Mouse (Mus musculus): ENCODE data around the gene Arhgap18. TPM values are rescaled to one million over a fixed set of nuclear protein-coding genes. Genes with fewer than 3 reads are reported as not detected.

Arhgap18 gene
- polyA plus RNA-seq, 1 experiment, result not detected

DNA sequence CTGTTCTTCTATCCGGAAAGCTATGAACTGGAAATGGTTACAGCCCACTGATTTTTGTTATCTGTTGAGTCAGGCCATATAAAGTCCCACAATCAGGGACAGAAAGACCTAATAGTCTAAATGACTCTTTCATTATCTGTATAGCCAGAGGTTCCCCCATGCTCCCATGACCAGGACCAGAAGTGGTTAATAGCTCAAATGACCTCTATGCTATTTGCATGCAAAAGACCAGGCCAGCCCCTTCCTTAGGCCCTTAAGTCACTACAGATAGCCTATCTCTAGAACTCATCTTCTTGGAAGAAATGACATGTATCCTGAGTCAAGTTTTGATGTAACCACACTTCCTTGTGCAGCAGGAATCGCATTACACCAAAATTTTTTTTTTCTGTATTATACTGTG lies 4.0 kb downstream of the Arhgap18 start:
- Histone ChIP-seq H3K4me3 (ENCODE audit: insufficient read depth, low read depth, low read length) (no peak overlapping the region), H3K4me1 (ENCODE audit: control insufficient read depth, insufficient read depth, low read length) (no peaks in the 10 kb centered on the region), H3K27ac (ENCODE audit: insufficient read depth, low read depth, low read length) (no peak overlapping the region)
- no peak for TF ChIP-seq POLR2A (IDR thresholded peaks at IDR 0.05; ENCODE audit: insufficient read depth, low read depth, low read length)
- no peak for TF ChIP-seq CTCF (IDR thresholded peaks at IDR 0.05; ENCODE audit: insufficient read depth, low read depth, low read length)
- 98% methylated on average over 2 of the region's 2 CpGs for WGBS

DNA sequence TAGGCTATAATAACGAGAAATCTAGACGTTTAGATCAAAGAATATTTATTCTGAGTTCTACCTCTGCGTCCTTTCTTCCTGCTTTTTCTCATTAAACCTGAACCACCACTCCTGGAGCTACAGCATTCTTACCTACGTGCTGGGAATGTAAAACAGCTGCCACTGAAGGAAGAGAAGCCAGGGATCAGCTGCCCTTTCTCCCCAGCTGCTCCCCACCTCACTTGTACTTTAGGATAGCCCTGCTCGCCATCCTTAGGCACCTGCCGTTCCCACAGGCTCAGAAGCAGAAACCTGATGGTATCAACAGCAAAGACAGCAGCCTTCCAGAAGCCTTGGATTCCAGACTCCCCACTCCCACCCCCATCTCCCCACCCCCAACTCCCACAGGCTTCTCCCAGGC lies 6.2 kb downstream of the Arhgap18 start:
- H3K27ac ChIP-seq (ENCODE audit: insufficient read depth, low read depth, low read length), result no peak overlapping the region
- no peak for TF ChIP-seq CTCF (IDR thresholded peaks at IDR 0.05; ENCODE audit: insufficient read depth, low read depth, low read length)
- TF ChIP-seq POLR2A (IDR thresholded peaks at IDR 0.05; ENCODE audit: insufficient read depth, low read depth, low read length), result no peak
- H3K4me1 ChIP-seq (ENCODE audit: control insufficient read depth, insufficient read depth, low read length), result no peaks in the 10 kb centered on the region
- WGBS, result 69% methylated on average over 6 of the region's 6 CpGs
- H3K4me3 ChIP-seq (ENCODE audit: insufficient read depth, low read depth, low read length), result no peak overlapping the region

DNA sequence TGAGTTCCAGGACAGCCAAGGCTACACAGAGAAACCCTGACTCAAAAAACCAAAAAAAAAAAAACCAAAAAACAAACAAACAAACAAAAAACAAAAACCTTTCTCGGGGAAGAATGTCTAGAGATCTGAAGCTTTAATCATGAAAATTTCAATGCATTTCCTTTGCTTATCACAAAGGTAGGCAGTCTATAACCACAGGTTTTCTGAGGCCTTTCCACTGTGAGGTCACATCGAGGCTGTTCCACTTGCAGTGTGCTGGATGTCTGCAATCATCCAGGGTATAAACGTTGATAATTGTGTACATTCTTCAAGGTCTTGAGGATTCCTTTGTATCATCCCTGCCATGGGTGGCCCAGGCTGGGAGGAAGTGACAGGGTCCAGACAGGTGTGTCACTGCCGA lies 7.9 kb downstream of the Arhgap18 start:
- Histone ChIP-seq H3K27ac (ENCODE audit: insufficient read depth, low read depth, low read length) (no peak overlapping the region), H3K4me1 (ENCODE audit: control insufficient read depth, insufficient read depth, low read length) (no peaks in the 10 kb centered on the region), H3K4me3 (ENCODE audit: insufficient read depth, low read depth, low read length) (no peak overlapping the region)
- TF ChIP-seq POLR2A (IDR thresholded peaks at IDR 0.05; ENCODE audit: insufficient read depth, low read depth, low read length), result no peak
- no peak for TF ChIP-seq CTCF (IDR thresholded peaks at IDR 0.05; ENCODE audit: insufficient read depth, low read depth, low read length)
- WGBS, result 87% methylated on average over 4 of the region's 4 CpGs

DNA sequence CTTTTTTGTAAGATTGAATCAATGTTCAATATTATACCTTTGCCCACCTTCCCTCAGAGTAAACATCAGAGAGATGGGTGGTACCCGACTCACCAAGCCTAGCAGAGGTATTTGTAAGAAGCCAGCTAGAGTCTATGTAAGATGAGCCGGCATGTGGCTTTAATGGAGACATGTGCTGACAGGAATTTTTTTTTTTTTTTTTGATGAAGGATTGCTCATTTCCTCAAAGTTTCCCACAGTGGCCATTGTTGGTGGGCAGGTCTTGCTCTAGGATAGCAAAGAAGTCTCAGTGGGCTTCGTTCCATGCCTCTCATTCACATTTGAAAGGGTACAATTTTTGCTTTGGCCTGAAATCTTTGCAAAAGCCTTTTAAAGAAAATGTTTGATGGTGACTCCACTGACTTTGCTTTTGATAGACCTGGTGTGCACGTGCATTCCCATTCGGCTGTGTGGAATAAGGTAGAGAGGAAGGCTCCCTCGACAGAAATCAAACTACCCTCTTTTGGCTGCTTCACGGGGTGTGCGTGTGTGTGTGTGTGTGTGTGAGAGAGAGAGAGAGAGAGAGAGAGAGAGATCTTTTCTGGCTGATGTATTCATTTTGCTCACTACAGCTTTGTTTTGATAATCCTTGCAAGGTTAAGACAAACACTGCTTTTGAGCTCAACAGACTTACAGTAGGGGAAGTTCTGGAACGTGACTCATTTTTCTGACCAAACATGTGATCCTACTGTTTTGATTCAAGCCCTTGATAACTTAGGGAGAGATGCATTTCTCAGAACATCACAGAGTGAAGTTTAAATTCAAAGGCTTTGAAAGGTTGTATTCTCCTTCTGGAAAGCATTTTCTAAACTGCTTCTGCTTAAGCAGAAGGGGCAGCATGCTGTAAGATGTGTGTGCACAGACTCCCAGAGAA lies 9.0 kb downstream of the Arhgap18 start:
- H3K4me3 ChIP-seq (ENCODE audit: insufficient read depth, low read depth, low read length), result no peak overlapping the region
- TF ChIP-seq CTCF (IDR thresholded peaks at IDR 0.05; ENCODE audit: insufficient read depth, low read depth, low read length), result no peak
- H3K27ac ChIP-seq (ENCODE audit: insufficient read depth, low read depth, low read length), result no peak overlapping the region
- WGBS, result 67% methylated on average over 9 of the region's 9 CpGs
- H3K4me1 ChIP-seq (ENCODE audit: control insufficient read depth, insufficient read depth, low read length), result no peaks in the 10 kb centered on the region

DNA sequence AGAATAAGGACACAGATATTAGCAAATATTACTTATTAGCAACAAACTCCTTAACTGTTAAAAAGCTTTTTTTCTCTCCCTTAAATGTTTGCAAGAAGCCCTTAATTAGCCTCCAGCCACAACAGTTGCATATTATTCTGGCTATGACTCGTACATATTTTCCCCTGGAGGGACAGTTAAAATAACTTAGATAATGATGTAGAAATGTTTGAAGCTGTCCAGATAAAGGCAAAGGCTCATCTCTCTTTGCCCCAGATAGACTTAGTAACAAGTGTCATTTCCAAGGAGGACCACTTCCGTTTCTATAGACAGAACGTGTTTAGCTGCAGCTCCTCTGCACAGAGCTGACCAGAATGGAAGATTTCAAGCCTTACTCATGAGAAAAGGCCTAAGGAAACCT lies 14.0 kb downstream of the Arhgap18 start:
- H3K4me1 ChIP-seq (ENCODE audit: control insufficient read depth, insufficient read depth, low read length), result no peaks in the 10 kb centered on the region
- no peak overlapping the region for H3K27ac ChIP-seq (ENCODE audit: insufficient read depth, low read depth, low read length)
- TF ChIP-seq POLR2A (IDR thresholded peaks at IDR 0.05; ENCODE audit: insufficient read depth, low read depth, low read length), result no peak
- no peak for TF ChIP-seq CTCF (IDR thresholded peaks at IDR 0.05; ENCODE audit: insufficient read depth, low read depth, low read length)
- no peak overlapping the region for H3K4me3 ChIP-seq (ENCODE audit: insufficient read depth, low read depth, low read length)
- WGBS, result 87% methylated on average over 3 of the region's 3 CpGs

DNA sequence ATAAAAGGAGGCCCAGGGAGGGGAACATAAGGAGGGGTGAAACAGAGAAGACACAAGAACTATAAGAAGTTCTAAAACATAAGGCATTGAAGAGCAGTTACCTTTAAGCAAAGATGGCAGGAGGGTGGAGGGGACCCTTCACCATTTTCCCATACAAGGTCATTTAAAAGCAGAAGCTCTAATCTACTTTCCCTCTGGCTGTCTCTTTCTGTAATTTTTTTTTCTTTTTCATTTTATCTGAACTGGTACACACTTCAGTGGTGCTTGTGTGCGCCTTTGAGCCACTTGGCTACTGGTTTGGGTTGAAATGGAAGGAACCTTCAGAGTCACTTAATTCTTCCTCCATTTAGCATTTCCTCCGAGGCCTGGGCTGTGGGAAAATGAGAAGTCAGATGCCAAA lies 15.7 kb downstream of the Arhgap18 start:
- Histone ChIP-seq H3K27ac (ENCODE audit: insufficient read depth, low read depth, low read length) (no peak overlapping the region), H3K4me3 (ENCODE audit: insufficient read depth, low read depth, low read length) (no peak overlapping the region), H3K4me1 (ENCODE audit: control insufficient read depth, insufficient read depth, low read length) (0 out of 2 replicates have a peak, but pooled peaks cover 2% of the 10 kb centered on the region)
- TF ChIP-seq POLR2A (IDR thresholded peaks at IDR 0.05; ENCODE audit: insufficient read depth, low read depth, low read length) (no peak), CTCF (IDR thresholded peaks at IDR 0.05; ENCODE audit: insufficient read depth, low read depth, low read length) (no peak)
- WGBS, result 91% methylated on average over 2 of the region's 2 CpGs

DNA sequence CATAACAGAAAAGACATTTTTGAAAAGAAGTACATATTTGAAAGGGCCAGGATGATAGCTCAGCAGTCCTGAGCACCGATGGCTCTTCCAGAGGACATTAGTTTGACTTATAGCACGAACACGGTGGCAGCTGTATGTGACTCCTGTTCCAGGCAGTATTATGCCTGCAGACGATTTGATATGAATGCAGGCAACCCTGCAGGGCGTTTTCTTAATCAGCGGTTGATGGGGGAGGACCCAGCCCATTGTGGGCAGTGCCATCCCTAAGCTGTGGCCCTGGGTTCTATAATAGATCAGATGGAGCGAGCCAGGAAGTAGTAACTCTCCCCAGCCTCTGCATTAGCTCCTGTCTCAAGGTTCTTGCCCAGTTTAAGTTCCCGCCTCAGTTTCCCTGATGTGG lies 16.8 kb downstream of the Arhgap18 start:
- no peak overlapping the region for H3K4me3 ChIP-seq (ENCODE audit: insufficient read depth, low read depth, low read length)
- WGBS, result 88% methylated on average over 8 of the region's 8 CpGs
- TF ChIP-seq CTCF (IDR thresholded peaks at IDR 0.05; ENCODE audit: insufficient read depth, low read depth, low read length) (no peak), POLR2A (IDR thresholded peaks at IDR 0.05; ENCODE audit: insufficient read depth, low read depth, low read length) (no peak)
- 0 out of 2 replicates have a peak, but pooled peaks cover 2% of the 10 kb centered on the region for H3K4me1 ChIP-seq (ENCODE audit: control insufficient read depth, insufficient read depth, low read length)
- H3K27ac ChIP-seq (ENCODE audit: insufficient read depth, low read depth, low read length), result no peak overlapping the region

DNA sequence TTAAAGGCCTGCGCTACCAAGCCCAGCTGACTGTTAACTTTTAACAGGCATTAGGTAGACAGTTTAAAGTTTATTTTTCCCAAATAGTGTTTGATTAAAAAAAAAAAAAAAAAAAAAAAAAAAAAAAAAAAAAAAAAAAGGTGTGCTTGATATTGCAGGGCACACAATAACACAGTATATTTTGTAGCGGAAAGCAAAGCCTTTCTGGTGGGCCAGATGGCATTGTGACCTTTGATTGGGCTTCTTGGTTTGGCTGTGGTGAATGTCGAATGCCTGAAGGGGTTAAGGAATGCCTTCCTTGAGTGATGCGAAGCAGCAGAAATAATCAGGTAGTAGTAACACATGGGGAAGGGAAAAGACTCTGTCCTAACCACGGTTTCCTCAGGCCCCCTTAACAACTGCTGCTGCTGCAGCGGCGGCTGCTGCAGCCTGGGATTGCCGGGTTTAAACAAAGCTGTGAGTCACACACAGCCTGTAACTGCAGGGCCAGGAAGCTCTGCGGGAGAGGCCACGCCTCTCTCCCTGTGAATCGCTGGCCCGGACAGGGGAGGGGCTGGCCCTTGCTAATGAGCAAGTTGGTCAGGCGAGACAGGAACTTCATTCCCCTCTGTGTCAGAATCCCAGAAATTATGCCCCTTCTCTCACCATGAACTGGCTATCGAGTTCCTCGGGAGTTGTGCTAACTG lies 18.9 kb downstream of the Arhgap18 start:
- no peak overlapping the region for H3K27ac ChIP-seq (ENCODE audit: insufficient read depth, low read depth, low read length)
- WGBS, result 9% methylated on average over 15 of the region's 15 CpGs
- no peak for TF ChIP-seq POLR2A (IDR thresholded peaks at IDR 0.05; ENCODE audit: insufficient read depth, low read depth, low read length)
- no peak for TF ChIP-seq CTCF (IDR thresholded peaks at IDR 0.05; ENCODE audit: insufficient read depth, low read depth, low read length)

More for the DNA sequence above, 18.9 kb downstream of the Arhgap18 start:
- Histone ChIP-seq H3K4me3 (ENCODE audit: insufficient read depth, low read depth, low read length) (peak overlapping the region; percentile 46), H3K4me1 (ENCODE audit: control insufficient read depth, insufficient read depth, low read length) (0 out of 2 replicates have a peak, but pooled peaks cover 2% of the 10 kb centered on the region)

Data from olfactory bulb, adult 2 months (tissue).